Mouse (Mus musculus) limb, embryonic 13.5 days (tissue): Measurements from ENCODE around the gene Rcn1. TPM values are rescaled to one million over a fixed set of nuclear protein-coding genes. Genes with fewer than 3 reads are reported as not detected.

ENCODE experiments used
- ATAC-seq: fragments of 200-750 bp; cut with Nextera tagmentation; 2 replicates; pipeline ENCODE4 v1.8.0; 2017; ENCODE audit warnings: low read depth, moderate number of reproducible peaks, moderate TSS enrichment; ENCODE audit not compliant: low FRiP score
- H3K27ac ChIP-seq: fragments of 300-500 bp; sonication (generic); 2 replicates; pipeline ENCODE4 v1.5.1; 2015; ENCODE audit warnings: inconsistent platforms, mild to moderate bottlenecking, moderate library complexity
- H3K27me3 ChIP-seq: fragments of 300-500 bp; sonication (generic); 2 replicates; pipeline ENCODE4 v1.6.1; 2015; ENCODE audit warnings: mild to moderate bottlenecking, inconsistent platforms
- H3K36me3 ChIP-seq: fragments of 300-500 bp; sonication (generic); 2 replicates; pipeline ENCODE4 v1.6.1; 2015; ENCODE audit warnings: inconsistent platforms, mild to moderate bottlenecking, moderate library complexity
- H3K4me1 ChIP-seq: fragments of 300-500 bp; sonication (generic); 2 replicates; pipeline ENCODE4 v1.6.1; 2015; ENCODE audit warnings: inconsistent platforms
- H3K4me2 ChIP-seq: fragments of 300-500 bp; sonication (generic); replicated peaks from 2 replicates; pipeline ENCODE4 v1.6.1; 2015; ENCODE audit warnings: inconsistent platforms, mild to moderate bottlenecking, moderate library complexity
- H3K4me3 ChIP-seq: fragments of 300-500 bp; sonication (generic); 2 replicates; pipeline ENCODE4 v1.5.1; 2015; ENCODE audit warnings: moderate library complexity, mild to moderate bottlenecking, inconsistent platforms
- H3K9ac ChIP-seq: fragments of 300-500 bp; sonication (generic); 2 replicates; pipeline ENCODE4 v1.6.1; 2015; ENCODE audit warnings: mild to moderate bottlenecking, inconsistent platforms
- H3K9me3 ChIP-seq: fragments of 300-500 bp; sonication (generic); 2 replicates; pipeline ENCODE4 v1.6.1; 2016; ENCODE audit warnings: inconsistent platforms
- WGBS: fragments of 180-500 bp; shearing (Covaris S2); methylation state at CpG from one replicate; pipeline ENCODE4 v1.1.7; 2015; 5-methylcytosine and 5-hydroxymethylcytosine counted together
- polyA plus RNA-seq: library from polyadenylated mRNA; unstranded; fragments of >200 nt; fragmentation: Nextera tagmentation; extraction: Ambion mirVana; gene quantifications from 2 replicates; pipeline ENCODE4 v1.2.1, GENCODE M21; 2015

The Rcn1 gene
- polyA plus RNA-seq, 1 experiment from 2014 or later, result 250 TPM

DNA sequence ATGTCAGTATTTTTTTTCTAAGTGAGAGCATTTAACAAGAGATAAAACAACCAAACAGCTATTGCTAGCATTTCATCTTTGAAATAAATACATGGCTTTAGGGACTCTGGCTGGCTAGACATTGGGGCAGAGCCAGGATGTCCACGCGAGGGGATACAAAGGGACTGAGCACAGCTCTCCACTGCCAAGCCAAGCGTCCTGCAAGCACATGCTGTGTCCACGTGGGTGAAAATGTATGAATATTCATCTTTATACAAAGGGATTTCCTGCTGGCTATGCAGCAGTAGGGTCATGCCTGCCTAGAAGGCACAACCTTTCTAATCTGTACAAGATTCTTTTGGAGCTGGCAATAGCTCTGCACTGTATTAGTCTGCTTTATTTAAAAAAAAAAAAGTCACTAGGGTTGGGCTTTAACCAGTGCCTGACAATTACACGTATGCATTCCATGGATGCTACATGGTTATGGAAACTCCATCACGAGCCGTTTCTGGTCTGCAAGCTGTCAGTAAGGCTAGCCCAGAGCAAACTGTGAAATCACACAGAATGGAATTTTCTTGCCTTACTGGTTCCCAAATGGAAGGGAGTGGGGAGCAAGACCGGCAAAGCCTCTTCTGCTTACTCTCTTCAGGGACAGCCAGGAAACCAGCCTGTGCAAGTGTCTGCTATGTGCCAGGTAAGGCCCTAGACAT is 17.7 kb upstream of the Rcn1 start:
- Histone ChIP-seq H3K4me1 (peaks cover 17% of the 10 kb centered on the region), H3K4me3 (no peak overlapping the region), H3K9ac (no peak overlapping the region), H3K27me3 (peaks cover 2% of the 10 kb centered on the region; the same call in 1 of the 2 replicates), H3K4me2 (no peak overlapping the region), H3K27ac (no peak overlapping the region), H3K36me3 (no peaks in the 10 kb centered on the region), H3K9me3 (no peaks in the 10 kb centered on the region)
- ATAC-seq, result no peak
- 63% methylated on average over 8 of the region's 8 CpGs for whole genome bisulfite sequencing

DNA sequence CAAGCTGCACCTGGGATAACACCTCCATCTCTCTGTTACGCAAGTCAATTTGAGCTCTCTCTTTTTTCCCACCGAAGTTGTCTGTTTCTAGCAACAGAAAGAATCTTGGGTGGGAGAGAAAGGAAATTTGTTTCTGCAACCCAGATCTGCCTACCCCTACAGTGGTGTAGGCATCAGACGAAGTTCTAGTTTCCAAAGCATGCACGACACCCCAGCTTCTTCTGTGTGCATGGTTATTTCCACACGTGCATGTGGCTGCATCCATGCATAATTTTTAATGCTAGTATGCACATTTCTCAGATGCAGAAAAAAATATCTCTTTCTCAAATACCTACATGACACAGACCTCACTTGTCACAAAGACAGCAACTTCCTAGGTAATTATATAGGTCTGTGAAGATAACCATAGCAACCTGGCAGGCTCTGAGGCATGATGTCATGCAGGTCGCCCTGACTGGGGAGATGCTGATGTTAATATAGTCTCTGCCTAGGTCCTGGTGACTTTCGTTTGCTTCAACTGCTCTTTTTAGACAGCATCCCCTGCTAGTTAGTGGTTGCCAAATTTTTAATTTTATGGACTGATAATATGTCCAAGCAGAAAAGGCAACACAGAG is 17.0 kb upstream of the Rcn1 start:
- Histone ChIP-seq H3K4me1 (peaks cover 17% of the 10 kb centered on the region), H3K9me3 (no peaks in the 10 kb centered on the region), H3K4me3 (no peak overlapping the region), H3K36me3 (no peaks in the 10 kb centered on the region), H3K27ac (no peak overlapping the region), H3K27me3 (peaks cover 2% of the 10 kb centered on the region; the same call in 1 of the 2 replicates), H3K4me2 (no peak overlapping the region), H3K9ac (no peak overlapping the region)
- ATAC-seq, result no peak
- WGBS, result 62% methylated on average over 7 of the region's 7 CpGs

DNA sequence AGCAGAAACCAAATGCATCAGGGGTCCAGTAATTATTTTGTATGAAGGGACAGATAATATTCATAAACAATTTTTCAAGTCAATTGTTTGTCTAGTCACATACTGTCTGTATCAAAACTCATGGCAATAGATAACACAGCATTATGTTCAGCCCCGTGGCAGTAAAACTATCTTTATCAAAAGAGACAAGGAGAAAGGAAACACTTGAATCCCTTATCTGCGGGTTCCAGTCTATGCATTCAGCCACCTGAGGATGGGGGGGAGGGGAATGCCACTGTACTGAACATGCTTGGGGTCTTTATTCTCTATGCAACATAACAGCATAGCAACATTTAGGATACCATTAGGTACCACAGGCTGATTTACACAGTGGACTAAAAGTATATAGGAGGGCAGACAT is 15.2 kb upstream of the Rcn1 start:
- H3K4me2 ChIP-seq, result no peak overlapping the region
- H3K9ac ChIP-seq, result no peak overlapping the region
- no peaks in the 10 kb centered on the region for H3K9me3 ChIP-seq
- H3K4me3 ChIP-seq, result no peak overlapping the region
- no peak overlapping the region for H3K27ac ChIP-seq
- ATAC-seq, result no peak
- H3K36me3 ChIP-seq, result no peaks in the 10 kb centered on the region
- peaks cover 17% of the 10 kb centered on the region for H3K4me1 ChIP-seq
- WGBS, result 89% methylated on average over 2 of the region's 2 CpGs
- H3K27me3 ChIP-seq, result peaks cover 2% of the 10 kb centered on the region; the same call in 1 of the 2 replicates

DNA sequence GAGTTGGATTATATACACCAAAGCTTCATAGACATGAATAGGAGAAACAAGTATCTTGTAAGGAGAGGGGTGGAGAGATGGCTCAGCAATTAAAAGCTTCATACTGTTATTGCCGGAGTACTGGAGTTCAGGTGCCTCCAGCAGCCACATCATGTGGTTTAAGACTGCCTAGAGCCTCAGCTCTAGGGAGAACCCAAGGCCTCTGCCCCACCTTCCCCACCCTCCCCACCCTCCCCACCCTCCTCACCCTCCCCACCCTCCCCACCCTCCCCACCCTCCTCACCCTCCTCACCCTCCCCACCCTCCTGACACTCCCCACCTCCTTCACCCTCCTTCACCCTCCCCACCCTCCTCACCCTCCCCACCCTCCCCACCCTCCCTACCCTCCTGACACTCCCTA is 10.1 kb upstream of the Rcn1 start:
- H3K4me1 ChIP-seq, result no peaks in the 10 kb centered on the region
- no peak overlapping the region for H3K4me2 ChIP-seq
- H3K9me3 ChIP-seq, result no peaks in the 10 kb centered on the region
- no peak overlapping the region for H3K4me3 ChIP-seq
- H3K36me3 ChIP-seq, result no peaks in the 10 kb centered on the region
- H3K27me3 ChIP-seq, result no peaks in the 10 kb centered on the region
- no peak for ATAC-seq
- 89% methylated on average over 1 of the region's 1 CpGs for WGBS
- H3K27ac ChIP-seq, result no peak overlapping the region
- no peak overlapping the region for H3K9ac ChIP-seq

DNA sequence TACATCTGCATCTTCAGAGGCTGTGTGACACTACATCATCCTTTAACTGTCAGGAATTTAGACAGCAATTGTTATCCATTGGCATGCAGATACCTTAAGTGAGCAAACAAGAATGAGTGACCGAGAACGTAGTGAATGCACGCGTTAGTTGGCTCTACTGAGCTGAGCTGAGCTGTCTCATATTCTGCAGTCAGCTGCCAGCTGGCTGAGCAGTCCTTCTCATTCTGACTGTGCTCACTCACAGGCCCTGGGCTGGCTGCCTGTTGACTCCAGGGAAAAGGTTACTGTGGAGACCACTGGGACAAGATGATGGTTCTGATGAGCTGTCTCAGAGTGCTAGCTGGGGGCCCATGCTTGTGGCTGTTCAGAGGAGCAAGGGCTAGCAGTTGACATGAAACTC is 9.4 kb upstream of the Rcn1 start:
- no peak overlapping the region for H3K4me3 ChIP-seq
- no peak overlapping the region for H3K9ac ChIP-seq
- no peaks in the 10 kb centered on the region for H3K4me1 ChIP-seq
- no peak overlapping the region for H3K4me2 ChIP-seq
- H3K27me3 ChIP-seq, result no peaks in the 10 kb centered on the region
- H3K9me3 ChIP-seq, result no peaks in the 10 kb centered on the region
- WGBS, result 83% methylated on average over 4 of the region's 4 CpGs
- no peak overlapping the region for H3K27ac ChIP-seq
- no peak for ATAC-seq
- H3K36me3 ChIP-seq, result no peaks in the 10 kb centered on the region

DNA sequence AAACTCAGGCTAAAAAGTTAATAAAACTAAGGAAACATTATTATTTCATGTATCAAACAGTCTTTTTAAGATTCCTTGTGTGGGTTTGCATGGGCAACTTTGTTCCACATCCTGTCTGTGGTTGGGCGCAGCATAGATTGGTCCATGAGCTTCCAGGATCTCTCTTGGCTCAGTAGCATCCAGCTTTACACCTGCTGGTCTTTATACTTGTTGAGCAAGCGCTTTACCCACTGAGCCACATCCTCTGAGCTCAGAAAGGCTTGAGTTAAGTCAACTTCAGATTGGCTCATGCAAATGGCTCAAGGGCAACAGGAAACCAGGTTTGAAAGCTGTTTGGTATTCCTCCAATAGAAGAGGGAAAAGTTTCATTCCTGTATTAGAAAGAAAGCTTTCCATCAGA is 3.1 kb upstream of the Rcn1 start:
- no peak for ATAC-seq

DNA sequence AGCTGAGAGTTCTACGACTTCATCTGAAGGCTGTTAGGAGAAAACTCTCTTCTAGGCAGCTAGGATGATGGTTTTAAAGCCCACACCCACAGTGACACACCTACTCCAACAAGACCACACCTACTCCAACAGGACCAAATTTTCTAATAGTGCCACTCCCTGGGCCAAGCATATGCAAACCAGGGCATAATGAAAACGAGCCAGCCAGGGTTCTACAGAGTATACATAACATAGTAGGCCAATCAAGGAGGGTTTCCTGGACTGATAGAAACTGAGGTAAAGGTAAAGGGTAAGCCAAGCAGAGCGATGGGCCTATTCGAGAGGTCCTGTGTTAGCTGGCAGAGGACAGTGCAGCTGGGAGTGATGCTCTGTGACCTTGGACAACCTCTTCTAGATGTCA is 1.4 kb upstream of the Rcn1 start:
- Histone ChIP-seq H3K4me2 (no peak overlapping the region), H3K4me1 (peaks cover 29% of the 10 kb centered on the region), H3K27me3 (no peaks in the 10 kb centered on the region), H3K9ac (no peak overlapping the region), H3K27ac (no peak overlapping the region), H3K36me3 (peaks cover 7% of the 10 kb centered on the region), H3K4me3 (no peak overlapping the region), H3K9me3 (no peaks in the 10 kb centered on the region)
- ATAC-seq, result no peak
- 87% methylated on average over 4 of the region's 4 CpGs for WGBS

More for the DNA sequence above, 3.1 kb upstream of the Rcn1 start:
- 87% methylated on average over 2 of the region's 2 CpGs for WGBS
- Histone ChIP-seq H3K27me3 (no peaks in the 10 kb centered on the region), H3K4me1 (peaks cover 18% of the 10 kb centered on the region), H3K4me3 (no peak overlapping the region), H3K27ac (no peak overlapping the region), H3K36me3 (no peaks in the 10 kb centered on the region), H3K9ac (no peak overlapping the region), H3K9me3 (no peaks in the 10 kb centered on the region), H3K4me2 (no peak overlapping the region)

DNA sequence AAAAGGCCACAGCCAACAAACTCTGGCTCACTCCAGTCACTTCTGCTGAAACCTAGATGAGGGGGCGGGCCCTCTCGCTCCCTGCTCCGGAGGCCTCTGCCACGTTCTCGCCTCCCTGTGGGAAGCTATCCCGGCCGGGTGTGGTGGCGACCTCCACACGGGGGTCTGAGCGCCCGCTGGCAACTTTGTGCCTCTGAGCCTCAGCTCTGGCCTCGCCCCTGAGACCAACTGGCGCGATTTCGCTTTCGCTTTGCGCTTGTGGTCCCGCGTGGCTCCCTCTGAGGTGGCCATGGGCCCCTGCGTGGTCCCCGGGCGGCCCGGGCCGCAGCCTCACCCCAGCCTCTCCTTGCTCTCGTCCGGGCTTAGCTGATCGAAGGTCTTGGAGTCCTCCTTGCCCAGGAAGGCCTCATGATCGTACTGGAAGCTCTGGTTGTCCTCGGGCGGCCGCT is 459 bp downstream of the Rcn1 start:
- H3K27me3 ChIP-seq, result no peaks in the 10 kb centered on the region
- peak overlapping the region; percentile 79 for H3K4me2 ChIP-seq
- peak overlapping the region; percentile 96 for H3K9ac ChIP-seq
- peak; percentile 41 for ATAC-seq
- peaks cover 29% of the 10 kb centered on the region for H3K4me1 ChIP-seq
- WGBS, result 0% methylated on average over 31 of the region's 31 CpGs
- no peaks in the 10 kb centered on the region for H3K9me3 ChIP-seq
- H3K4me3 ChIP-seq, result peak overlapping the region; percentile 93
- peaks cover 24% of the 10 kb centered on the region for H3K36me3 ChIP-seq
- peak overlapping the region; percentile 99 for H3K27ac ChIP-seq

DNA sequence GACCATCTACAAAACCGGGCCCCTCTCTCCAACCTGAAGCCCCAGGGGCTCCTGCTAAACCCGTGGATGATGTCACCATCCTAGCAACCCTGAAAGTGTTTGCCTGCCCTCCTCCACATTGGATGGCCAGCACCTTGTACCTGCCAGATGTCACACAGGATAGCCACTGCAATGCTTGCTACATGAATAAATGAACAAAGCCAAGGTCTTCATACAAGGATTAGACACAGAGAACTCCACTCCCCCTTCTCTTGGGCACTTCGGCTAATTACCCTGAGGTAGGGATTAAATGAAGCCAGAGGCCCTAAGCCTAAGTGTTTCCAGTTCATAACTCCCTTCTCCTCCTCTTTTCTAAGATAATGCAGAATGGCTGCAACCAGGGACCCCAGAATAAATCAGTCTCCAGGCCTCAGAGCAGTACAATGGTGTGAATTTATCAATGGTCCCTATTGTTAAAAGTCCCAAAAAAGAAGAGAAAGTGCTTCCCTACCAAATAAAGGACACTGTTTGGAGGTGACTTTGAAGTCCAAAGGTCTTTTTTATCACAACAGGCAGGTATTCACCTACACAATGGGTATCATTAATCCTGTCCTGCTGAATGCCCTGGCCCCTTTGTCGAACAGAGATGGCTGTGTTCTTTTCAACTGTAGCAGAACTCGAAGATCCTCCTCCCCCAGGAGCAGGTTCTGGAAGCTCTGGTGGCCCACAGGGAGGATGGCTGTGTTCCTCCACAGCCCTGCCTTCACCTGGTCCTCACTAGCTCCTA is 1.5 kb downstream of the Rcn1 start:
- ATAC-seq, result no peak
- Histone ChIP-seq H3K4me2 (peak overlapping the region; percentile 79), H3K27ac (no peak overlapping the region), H3K9me3 (no peaks in the 10 kb centered on the region), H3K27me3 (no peaks in the 10 kb centered on the region), H3K4me1 (peaks cover 29% of the 10 kb centered on the region), H3K9ac (peak overlapping the region; percentile 96), H3K4me3 (peak overlapping the region; percentile 93), H3K36me3 (peaks cover 35% of the 10 kb centered on the region)
- 35% methylated on average over 5 of the region's 5 CpGs for WGBS

DNA sequence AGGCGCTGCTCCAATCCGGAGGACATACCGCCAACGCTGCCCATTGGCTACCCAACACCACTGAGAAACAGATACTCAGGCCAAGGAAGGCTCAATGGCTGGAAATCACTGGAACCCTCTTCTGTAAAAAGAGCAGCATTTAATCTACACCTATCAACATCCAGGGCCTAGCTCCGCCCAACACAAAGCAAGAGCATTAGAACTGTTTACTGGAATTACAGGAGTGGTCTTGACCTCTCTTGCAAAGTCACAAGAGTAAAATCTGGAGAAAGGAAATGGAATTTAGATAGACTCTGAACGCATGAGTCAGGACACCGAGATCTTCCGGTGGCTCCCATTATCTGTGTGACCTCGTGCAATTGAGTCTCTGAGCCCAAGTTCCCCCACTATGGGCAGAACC is 3.1 kb downstream of the Rcn1 start:
- Histone ChIP-seq H3K4me2 (no peak overlapping the region), H3K9me3 (no peaks in the 10 kb centered on the region), H3K4me1 (peaks cover 29% of the 10 kb centered on the region), H3K27me3 (no peaks in the 10 kb centered on the region), H3K4me3 (no peak overlapping the region), H3K27ac (no peak overlapping the region), H3K36me3 (peaks cover 50% of the 10 kb centered on the region), H3K9ac (no peak overlapping the region)
- no peak for ATAC-seq
- WGBS, result 91% methylated on average over 9 of the region's 9 CpGs

DNA sequence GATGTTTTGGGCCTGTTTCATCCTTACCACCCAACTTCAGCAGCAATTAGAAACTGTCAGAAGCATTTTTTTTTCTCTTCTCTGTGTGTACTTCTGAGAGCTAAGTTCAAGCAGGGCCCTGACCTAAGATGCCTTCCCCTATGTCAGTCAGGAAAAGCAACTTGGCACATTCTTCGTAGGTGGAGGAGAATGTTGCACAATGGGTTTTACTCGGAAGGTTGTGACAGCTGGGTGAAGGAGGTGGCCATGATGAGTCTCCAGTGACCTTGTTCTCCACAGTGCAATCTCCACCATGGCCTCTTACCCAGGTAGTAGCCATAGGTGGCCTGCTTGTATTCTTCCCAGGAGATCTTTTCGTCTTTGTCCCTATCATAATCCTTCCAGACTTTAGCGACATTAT is 4.7 kb downstream of the Rcn1 start:
- Histone ChIP-seq H3K9ac (no peak overlapping the region), H3K36me3 (peaks cover 64% of the 10 kb centered on the region), H3K4me3 (no peak overlapping the region), H3K4me2 (no peak overlapping the region), H3K27me3 (no peaks in the 10 kb centered on the region), H3K9me3 (no peaks in the 10 kb centered on the region), H3K27ac (no peak overlapping the region), H3K4me1 (peaks cover 23% of the 10 kb centered on the region)
- 88% methylated on average over 4 of the region's 4 CpGs for WGBS
- no peak for ATAC-seq

DNA sequence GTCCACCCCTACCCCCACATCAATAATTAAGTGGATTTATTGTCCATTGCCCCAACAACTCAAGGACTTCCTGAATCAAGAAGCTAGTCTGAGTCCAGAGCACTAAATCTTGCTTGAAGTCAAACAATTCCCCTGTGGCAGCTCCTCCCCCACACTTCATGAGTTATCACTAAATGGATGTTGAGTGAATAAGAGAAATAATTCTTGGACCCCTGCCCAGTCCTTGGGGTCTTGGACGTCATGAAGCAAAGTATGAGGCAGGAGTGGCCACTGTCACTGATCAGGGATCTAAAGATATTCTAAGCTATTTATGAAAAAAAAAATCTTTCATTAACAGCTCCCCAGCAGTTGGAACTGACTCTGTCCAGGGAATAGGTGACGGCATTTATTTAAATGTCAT is 6.6 kb downstream of the Rcn1 start:
- ATAC-seq, result no peak
- Histone ChIP-seq H3K4me3 (no peak overlapping the region), H3K4me2 (no peak overlapping the region), H3K36me3 (peaks cover 83% of the 10 kb centered on the region), H3K9me3 (no peaks in the 10 kb centered on the region), H3K4me1 (peaks cover 13% of the 10 kb centered on the region), H3K9ac (no peak overlapping the region), H3K27ac (no peak overlapping the region), H3K27me3 (no peaks in the 10 kb centered on the region)
- 79% methylated on average over 2 of the region's 2 CpGs for WGBS
